Comparison of ENCODE assay signal across 10 mouse cellular contexts in genomic region chr5:112227898-112228239, GRCm38 (mm10). TPM values are rescaled to one million over a fixed set of nuclear protein-coding genes. Genes with fewer than 3 reads are reported as not detected.
DNase-seq lines count a peak whose midpoint lies in the region; ATAC-seq and TF ChIP-seq lines count a peak whose summit lies in the region.
"Had no signal": no experiment of that assay in that cellular context is flagged by ENCODE, and none has a peak within 500 bp of the region (broad histone marks: within the 10 kb centered on the region; RNA-seq: fewer than 3 reads in every experiment).

No protein-coding gene starts in this region.

- DNase-seq in left cerebral cortex, adult 2 months (ENCODE audit: extremely low spot score in 1 of 2, low spot score in 2 of 2) = no peak
- no peak for DNase-seq in left cerebral cortex, adult 11 months (ENCODE audit: low spot score)
- DNase-seq in testis, postnatal 14 days (ENCODE audit: low spot score) = no peak
- DNase-seq in layer of hippocampus, adult 11-12 months (ENCODE audit: low spot score) = no peak
- no peak for DNase-seq in right cerebral cortex, postnatal 36 days (ENCODE audit: low spot score in 2 of 2)
- DNase-seq: lung, adult 18-20 months; thymus, adult 18-20 months had no signal

- H3K27me3 ChIP-seq in forebrain, embryonic 12.5 days = no peaks in the 10 kb centered on the region
- peaks cover 41% of the 10 kb centered on the region for H3K27me3 ChIP-seq in intestine, postnatal 0 days (replicated peaks; ENCODE audit: control insufficient read depth, insufficient read depth, low read length)
- no peaks in the 10 kb centered on the region for H3K27me3 ChIP-seq in neural tube, embryonic 15.5 days (replicated peaks)

- H3K9me3 ChIP-seq in forebrain, embryonic 12.5 days = no peaks in the 10 kb centered on the region
- H3K9me3 ChIP-seq in intestine, postnatal 0 days (ENCODE audit: control insufficient read depth) = no peaks in the 10 kb centered on the region
- H3K9me3 ChIP-seq in neural tube, embryonic 15.5 days (replicated peaks) = no peaks in the 10 kb centered on the region

- H3K4me2 ChIP-seq in forebrain, embryonic 12.5 days = peak overlapping the region; percentile 83
- H3K4me2 ChIP-seq in intestine, postnatal 0 days (replicated peaks; ENCODE audit: low read depth) = no peak overlapping the region; the same call in 1 of the 2 replicates
- peak overlapping the region; percentile 86 for H3K4me2 ChIP-seq in neural tube, embryonic 15.5 days

- H3K27ac ChIP-seq in left cerebral cortex, adult 2 months = peak overlapping the region; percentile 93
- peak overlapping the region; percentile 98 for H3K27ac ChIP-seq in forebrain, embryonic 12.5 days
- no peak overlapping the region for H3K27ac ChIP-seq in intestine, postnatal 0 days (ENCODE audit: low read depth, low read length)
- H3K27ac ChIP-seq in neural tube, embryonic 15.5 days (replicated peaks) = peak overlapping the region; percentile 95

- intact Hi-C loops in left cerebral cortex, adult 2 months (cut with DNase I) = loop anchor here (1.0 to 2.0 kb wide), 2 partner anchors 93 to 184 kb away; no protein-coding TSS in a partner anchor

- no peak for TF ChIP-seq CTCF in left cerebral cortex, adult 2 months (IDR thresholded peaks at IDR 0.05)
- no peak for TF ChIP-seq CTCF in intestine, postnatal 0 days (IDR thresholded peaks at IDR 0.05; ENCODE audit: low read depth)

- peak overlapping the region; percentile 81 for H3K4me3 ChIP-seq in left cerebral cortex, adult 2 months
- H3K4me3 ChIP-seq in forebrain, embryonic 12.5 days (replicated peaks) = peak overlapping the region; percentile 74
- peak overlapping the region; percentile 21; the same call in 1 of the 2 replicates for H3K4me3 ChIP-seq in intestine, postnatal 0 days (ENCODE audit: low read depth, low read length)
- H3K4me3 ChIP-seq in neural tube, embryonic 15.5 days (replicated peaks) = peak overlapping the region; percentile 70

- peak overlapping the region; percentile 95 for H3K9ac ChIP-seq in forebrain, embryonic 12.5 days
- H3K9ac ChIP-seq in intestine, postnatal 0 days (ENCODE audit: low read depth, low read length) = no peak overlapping the region
- peak overlapping the region; percentile 95 for H3K9ac ChIP-seq in neural tube, embryonic 15.5 days (replicated peaks)

- WGBS in forebrain, embryonic 12.5 days = under 1% methylated on average over 13 of the region's 13 CpGs
- WGBS in intestine, postnatal 0 days = 6% methylated on average over 13 of the region's 13 CpGs
- 1% methylated on average over 13 of the region's 13 CpGs for WGBS in neural tube, embryonic 15.5 days

- H3K36me3 ChIP-seq in forebrain, embryonic 12.5 days (replicated peaks) = peaks cover 28% of the 10 kb centered on the region
- H3K36me3 ChIP-seq in intestine, postnatal 0 days (ENCODE audit: control insufficient read depth, insufficient read depth) = no peaks in the 10 kb centered on the region
- peaks cover 17% of the 10 kb centered on the region for H3K36me3 ChIP-seq in neural tube, embryonic 15.5 days

- ATAC-seq in forebrain, embryonic 12.5 days (ENCODE audit: low FRiP score) = no peak
- ATAC-seq in intestine, postnatal 0 days = no peak
- ATAC-seq in neural tube, embryonic 15.5 days (ENCODE audit: low FRiP score) = no peak

- peaks cover 63% of the 10 kb centered on the region for H3K4me1 ChIP-seq in forebrain, embryonic 12.5 days
- peaks cover 4% of the 10 kb centered on the region; the same call in 1 of the 2 replicates for H3K4me1 ChIP-seq in intestine, postnatal 0 days (replicated peaks; ENCODE audit: control insufficient read depth, insufficient read depth, low read length)
- peaks cover 51% of the 10 kb centered on the region for H3K4me1 ChIP-seq in neural tube, embryonic 15.5 days

RNA-seq across cellular contexts. Expression of gene Cryba4, which starts 24.4 kb away (rescaled TPM):
- under 1 TPM in 1 of 2 experiments, not detected in 1; 0.49 TPM for total RNA-seq in left cerebral cortex, adult 2 months (2021)
- 1.2 and 1.4 TPM in 2 replicates for polyA plus RNA-seq in forebrain, embryonic 12.5 days (2016; fragmentation: Nextera tagmentation; extraction: Ambion mirVana)
- polyA plus RNA-seq in intestine, postnatal 0 days (2015; fragmentation: Nextera tagmentation; extraction: Ambion mirVana) = 1.1 and 1.3 TPM in 2 replicates
- polyA plus RNA-seq in neural tube, embryonic 15.5 days (2015; fragmentation: Nextera tagmentation; extraction: Ambion mirVana) = 1.7 and 2.5 TPM in 2 replicates

RNA-seq across cellular contexts. Expression of gene Crybb1, which starts 27.7 kb away (rescaled TPM):
- total RNA-seq in left cerebral cortex, adult 2 months (2021) = 1 to 10 TPM; 6.9 to 7.4 TPM
- polyA plus RNA-seq in forebrain, embryonic 12.5 days (2016; fragmentation: Nextera tagmentation; extraction: Ambion mirVana) = 1.2 and 1.3 TPM in 2 replicates
- 0.22 and 0.34 TPM in 2 replicates for polyA plus RNA-seq in intestine, postnatal 0 days (2015; fragmentation: Nextera tagmentation; extraction: Ambion mirVana)
- polyA plus RNA-seq in neural tube, embryonic 15.5 days (2015; fragmentation: Nextera tagmentation; extraction: Ambion mirVana) = 5.8 and 6.2 TPM in 2 replicates

RNA-seq across cellular contexts. Expression of gene Tpst2, which starts 48.6 kb away (rescaled TPM):
- 10 to 100 TPM; 37.5 to 41.9 TPM for total RNA-seq in left cerebral cortex, adult 2 months (2021)
- polyA plus RNA-seq in forebrain, embryonic 12.5 days (2016; fragmentation: Nextera tagmentation; extraction: Ambion mirVana) = 27.1 and 28.6 TPM in 2 replicates
- polyA plus RNA-seq in intestine, postnatal 0 days (2015; fragmentation: Nextera tagmentation; extraction: Ambion mirVana) = 45.3 and 48.4 TPM in 2 replicates
- 31.4 and 40.2 TPM in 2 replicates for polyA plus RNA-seq in neural tube, embryonic 15.5 days (2015; fragmentation: Nextera tagmentation; extraction: Ambion mirVana)

Comparison
In these comparisons a context has a peak if more than half of its experiments do, and no peak if none do; other contexts are left out.
1. H3K4me3 ChIP-seq: peak in every context shown above with its lines; median percentile 81 in left cerebral cortex, adult 2 months; 74 in forebrain, embryonic 12.5 days; 70 in neural tube, embryonic 15.5 days; 21 in intestine, postnatal 0 days.